ENCODE assay signal across 12 mouse cellular contexts in genomic region chr12:84841158-84842140, GRCm38 (mm10). TPM values are rescaled to one million over a fixed set of nuclear protein-coding genes. Genes with fewer than 3 reads are reported as not detected.
DNase-seq lines count a peak whose midpoint lies in the region; ATAC-seq lines count a peak whose summit lies in the region.
"Had no signal": no experiment of that assay in that cellular context is flagged by ENCODE, and none has a peak within 500 bp of the region (broad histone marks: within the 10 kb centered on the region; RNA-seq: fewer than 3 reads in every experiment).

No protein-coding gene starts in this region.

- ATAC-seq in frontal cortex, adult (ENCODE audit: low TSS enrichment) = peak; percentile 84
- ATAC-seq: CD4-positive, CD25-positive, alpha-beta regulatory T cell, adult 4 months had no signal

- no peak for DNase-seq in frontal cortex, postnatal 14 days (ENCODE audit: low spot score in 2 of 2)
- DNase-seq in NIH3T3 (ENCODE audit: low read depth) = peak; percentile 28
- peak; percentile 92 for DNase-seq in cerebellum, adult 9-10 months
- peak; percentile 62 for DNase-seq in forelimb bud, embryonic 11.5 days (ENCODE audit: low read depth, low spot score)
- no peak for DNase-seq in kidney, postnatal 14 days
- DNase-seq in layer of hippocampus, postnatal 14 days (ENCODE audit: low spot score in 2 of 2) = no peak
- DNase-seq: adrenal gland, postnatal 25 days; gastrocnemius, postnatal 14 days; kidney, postnatal 10 days; lung, adult 18-20 months had no signal

RNA-seq across cellular contexts. Expression of gene Ltbp2, which starts 34.9 kb away (rescaled TPM):
- 1 to 10 TPM in 1 of 2 experiments, under 1 TPM in 1; 0.74 to 1.3 TPM for total RNA-seq in layer of hippocampus, postnatal 14 days (2021)

Comparison
In these comparisons a context has a peak if more than half of its experiments do, and no peak if none do; other contexts are left out.
1. DNase-seq: peak in NIH3T3 (single experiment), cerebellum, adult 9-10 months (single experiment) and forelimb bud, embryonic 11.5 days (single experiment); none in frontal cortex, postnatal 14 days (0 of 2), kidney, postnatal 14 days (single experiment) and layer of hippocampus, postnatal 14 days (0 of 2).